Mouse (Mus musculus) layer of hippocampus, adult 9-10 months (tissue): ENCODE measurements around the gene Gm20388.

ENCODE experiments used
- DNase-seq: peaks from one replicate; pipeline ENCODE4 v3.0.0; 2022; ENCODE audit warnings: low spot score

Gene Gm20388

GRCm38 (mm10) chr8:121021488-121021887 lies 1110.8 kb downstream of the Gm20388 start:
- DNase-seq, result no peak

GRCm38 (mm10) chr8:121023003-121023402 lies 1112.4 kb downstream of the Gm20388 start:
- no peak for DNase-seq

DNA sequence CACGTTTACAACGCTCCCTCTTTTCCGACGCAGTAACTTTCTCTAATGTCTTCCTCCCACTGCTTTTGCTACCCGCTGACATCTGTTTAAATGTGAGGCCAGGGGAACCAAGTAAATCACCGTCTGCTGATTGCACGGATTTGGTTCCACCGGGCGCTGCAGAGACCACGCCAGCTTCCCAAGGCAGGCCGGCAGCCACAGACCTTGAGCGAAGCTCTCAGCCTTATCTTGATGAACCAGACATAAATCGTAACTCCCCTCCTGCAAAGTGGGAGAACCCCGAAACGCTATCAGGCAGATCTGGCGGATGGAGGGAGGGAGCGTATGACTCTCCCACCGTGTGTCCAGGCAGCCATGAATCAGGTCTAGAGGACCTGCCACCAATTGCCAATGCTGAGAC lies 1113.1 kb downstream of the Gm20388 start:
- DNase-seq, result no peak

DNA sequence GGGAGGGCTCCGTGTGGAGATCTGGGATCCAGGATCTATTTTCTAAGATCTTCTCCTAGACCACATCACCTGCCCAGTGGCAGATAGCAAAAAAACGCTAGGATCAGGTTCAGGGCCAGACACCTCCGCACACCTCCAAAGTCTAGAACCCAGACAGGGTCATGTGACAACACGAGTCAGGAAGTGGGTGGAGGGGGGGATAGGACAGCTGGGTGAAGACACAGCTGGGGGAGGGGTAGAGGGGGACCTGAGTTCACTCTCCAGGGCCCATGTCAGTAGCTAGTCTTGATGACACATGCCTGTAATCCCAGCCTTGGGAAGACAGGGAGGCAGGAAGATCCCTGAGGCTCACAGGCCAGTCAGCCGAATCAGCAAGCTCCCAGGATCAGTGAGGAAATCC lies 1114.8 kb downstream of the Gm20388 start:
- no peak for DNase-seq

- DNase-seq, result no peak
Measured at GRCm38 (mm10) chr8:121027787-121028186, 1117.1 kb downstream of the Gm20388 start.

GRCm38 (mm10) chr8:121029076-121029475 lies 1118.4 kb downstream of the Gm20388 start:
- DNase-seq, result no peak

GRCm38 (mm10) chr8:121030496-121031040 lies 1119.9 kb downstream of the Gm20388 start:
- no peak for DNase-seq

- no peak for DNase-seq
Measured at GRCm38 (mm10) chr8:121033299-121034013, 1122.8 kb downstream of the Gm20388 start.

GRCm38 (mm10) chr8:121035611-121036010 lies 1125.0 kb downstream of the Gm20388 start:
- DNase-seq, result no peak

GRCm38 (mm10) chr8:121043719-121044440 lies 1133.2 kb downstream of the Gm20388 start:
- DNase-seq, result no peak

- DNase-seq, result no peak
Measured at GRCm38 (mm10) chr8:121047441-121047840, 1136.8 kb downstream of the Gm20388 start.

DNA sequence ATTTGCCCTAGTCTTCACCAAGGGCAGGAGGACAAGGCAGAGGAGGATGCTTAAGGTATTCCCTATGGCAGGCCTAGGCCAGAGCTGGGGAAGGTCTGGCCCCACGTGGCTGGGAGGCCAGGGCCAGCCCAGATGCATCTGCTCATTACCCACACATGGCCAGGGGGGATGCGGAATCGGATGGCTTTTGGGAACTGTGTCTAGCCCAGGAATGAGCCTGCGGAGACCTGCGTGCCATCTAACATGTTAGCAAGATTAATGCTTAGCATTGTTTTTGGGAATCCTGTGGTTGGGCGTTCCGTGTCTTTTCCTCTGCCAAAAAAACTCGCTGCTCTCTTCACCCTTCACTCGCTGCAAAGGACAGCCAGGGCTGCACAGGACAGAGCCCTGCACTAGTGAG lies 1147.4 kb downstream of the Gm20388 start:
- DNase-seq, result no peak

GRCm38 (mm10) chr8:121059098-121059497 lies 1148.5 kb downstream of the Gm20388 start:
- peak; percentile 38 for DNase-seq

GRCm38 (mm10) chr8:121062521-121062920 lies 1151.9 kb downstream of the Gm20388 start:
- no peak for DNase-seq

DNA sequence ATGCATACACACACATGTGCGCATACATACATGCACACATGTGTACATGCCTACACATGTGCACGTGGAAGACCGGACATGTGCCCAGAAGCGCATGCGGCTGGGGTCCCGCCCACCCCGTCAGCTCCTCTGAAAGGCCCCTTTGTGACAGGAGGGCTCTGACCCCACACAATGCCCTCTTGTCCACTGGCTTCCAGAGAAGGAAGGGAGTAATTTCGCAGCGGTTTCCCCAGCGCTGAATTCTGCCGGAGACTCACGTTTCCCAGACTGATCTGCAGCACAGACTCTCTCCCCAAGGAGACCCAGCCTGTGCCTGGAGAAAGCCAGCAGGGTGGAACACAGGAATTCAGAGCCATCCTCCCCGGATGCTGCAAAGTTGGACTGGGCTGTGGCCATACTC lies 1153.0 kb downstream of the Gm20388 start:
- no peak for DNase-seq

- DNase-seq, result no peak
Measured at GRCm38 (mm10) chr8:121071454-121071853, 1160.8 kb downstream of the Gm20388 start.

GRCm38 (mm10) chr8:121072406-121073130 lies 1161.9 kb downstream of the Gm20388 start:
- DNase-seq, result no peak

GRCm38 (mm10) chr8:121073174-121074107 lies 1162.8 kb downstream of the Gm20388 start:
- DNase-seq, result no peak

- no peak for DNase-seq
Measured at GRCm38 (mm10) chr8:121074108-121074847, 1163.6 kb downstream of the Gm20388 start.

GRCm38 (mm10) chr8:121074848-121075145 lies 1164.2 kb downstream of the Gm20388 start:
- no peak for DNase-seq

- DNase-seq, result no peak
Measured at GRCm38 (mm10) chr8:121075936-121076335, 1165.3 kb downstream of the Gm20388 start.
